Mouse (Mus musculus) liver, embryonic 13.5 days (tissue): ENCODE measurements at regions not wholly inside any gene's neighbourhood (a gene's known extent, or its start where the extent isn't known, plus 50 kb on each side); places are given as distances from the start of the nearest gene placed in this dataset.

Experiments
- ATAC-seq: fragments of 200-750 bp; cut with Nextera tagmentation; 2 replicates; pipeline ENCODE4 v1.8.0; 2017; ENCODE audit warnings: low read depth, mild to moderate bottlenecking, moderate number of reproducible peaks, moderate library complexity
- DNase-seq: peaks from one replicate; pipeline ENCODE4 v3.0.0; 2022
- H3K27ac ChIP-seq: fragments of 300-500 bp; sonication (generic); 2 replicates; pipeline ENCODE4 v1.5.1; 2015; ENCODE audit warnings: moderate library complexity, mild to moderate bottlenecking, inconsistent platforms
- H3K27me3 ChIP-seq: fragments of 300-500 bp; sonication (generic); 2 replicates; pipeline ENCODE4 v1.6.1; 2015; ENCODE audit warnings: mild to moderate bottlenecking, inconsistent platforms
- H3K36me3 ChIP-seq: fragments of 300-500 bp; sonication (generic); 2 replicates; pipeline ENCODE4 v1.6.1; 2015; ENCODE audit warnings: mild to moderate bottlenecking, inconsistent platforms
- H3K4me1 ChIP-seq: fragments of 300-500 bp; sonication (generic); replicated peaks from 2 replicates; pipeline ENCODE4 v1.6.1; 2015; ENCODE audit warnings: inconsistent platforms
- H3K4me2 ChIP-seq: fragments of 300-500 bp; sonication (generic); 2 replicates; pipeline ENCODE4 v1.6.1; 2015; ENCODE audit warnings: inconsistent platforms, mild to moderate bottlenecking, moderate library complexity
- H3K4me3 ChIP-seq: fragments of 300-500 bp; sonication (generic); replicated peaks from 2 replicates; pipeline ENCODE4 v1.5.1; 2015; ENCODE audit warnings: mild to moderate bottlenecking, inconsistent platforms
- H3K9ac ChIP-seq: fragments of 300-500 bp; sonication (generic); 2 replicates; pipeline ENCODE4 v1.6.1; 2015; ENCODE audit warnings: mild to moderate bottlenecking, inconsistent platforms
- H3K9me3 ChIP-seq: fragments of 300-500 bp; sonication (generic); replicated peaks from 2 replicates; pipeline ENCODE4 v1.6.1; 2016; ENCODE audit warnings: inconsistent platforms
- WGBS: fragments of 180-500 bp; shearing (Covaris S2); methylation state at CpG from one replicate; pipeline ENCODE4 v1.1.7; 2015; ENCODE audit not compliant: insufficient replicate concordance; 5-methylcytosine and 5-hydroxymethylcytosine counted together

- 53% methylated on average over 4 of the region's 4 CpGs for WGBS
- H3K27ac ChIP-seq, result no peak overlapping the region
- no peak for ATAC-seq
Observed at GRCm38 (mm10) chr2:179380444-179380705, 61.9 kb upstream of the Cdh4 start.

GRCm38 (mm10) chr2:179381916-179382315 is 60.3 kb upstream of the Cdh4 start:
- Histone ChIP-seq H3K27ac (no peak overlapping the region), H3K27me3 (no peaks in the 10 kb centered on the region), H3K36me3 (no peaks in the 10 kb centered on the region), H3K4me3 (no peak overlapping the region), H3K4me1 (no peaks in the 10 kb centered on the region), H3K9ac (no peak overlapping the region), H3K4me2 (no peak overlapping the region), H3K9me3 (peaks cover 8% of the 10 kb centered on the region)
- ATAC-seq, result no peak
- 79% methylated on average over 3 of the region's 3 CpGs for WGBS
- no peak for DNase-seq

More at GRCm38 (mm10) chr2:179380444-179380705, 61.9 kb upstream of the Cdh4 start:
- Histone ChIP-seq H3K4me3 (no peak overlapping the region), H3K4me2 (no peak overlapping the region), H3K36me3 (no peaks in the 10 kb centered on the region), H3K4me1 (no peaks in the 10 kb centered on the region), H3K27me3 (no peaks in the 10 kb centered on the region), H3K9ac (no peak overlapping the region), H3K9me3 (peaks cover 10% of the 10 kb centered on the region)
- DNase-seq, result no peak

DNA sequence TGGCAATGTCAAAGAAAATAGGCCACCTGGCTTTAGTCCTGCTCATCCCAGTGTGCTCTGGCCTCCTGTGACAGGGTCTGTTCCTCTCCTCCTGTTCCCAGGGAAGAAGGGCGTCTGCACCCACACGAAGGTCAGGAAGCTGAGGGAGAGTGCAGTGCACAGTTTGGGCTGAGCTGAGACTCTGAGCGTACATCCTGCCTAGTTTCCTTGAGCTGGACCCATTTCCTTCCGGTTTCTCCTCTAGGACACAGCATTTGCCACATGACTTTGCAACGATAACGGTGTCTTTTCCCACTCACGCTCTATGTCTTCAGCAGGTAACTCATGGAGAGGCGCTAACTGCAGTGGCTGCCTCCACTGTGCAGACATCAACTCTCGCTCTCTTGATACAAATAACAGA is 59.6 kb upstream of the Cdh4 start:
- Histone ChIP-seq H3K4me3 (no peak overlapping the region), H3K9me3 (peaks cover 8% of the 10 kb centered on the region), H3K9ac (no peak overlapping the region), H3K4me1 (no peaks in the 10 kb centered on the region), H3K4me2 (no peak overlapping the region), H3K27me3 (no peaks in the 10 kb centered on the region), H3K36me3 (no peaks in the 10 kb centered on the region), H3K27ac (no peak overlapping the region)
- 61% methylated on average over 9 of the region's 9 CpGs for WGBS
- DNase-seq, result no peak
- no peak for ATAC-seq

- Histone ChIP-seq H3K27me3 (no peaks in the 10 kb centered on the region), H3K36me3 (no peaks in the 10 kb centered on the region), H3K9me3 (peaks cover 13% of the 10 kb centered on the region), H3K4me2 (no peak overlapping the region), H3K4me3 (no peak overlapping the region), H3K9ac (no peak overlapping the region), H3K27ac (no peak overlapping the region), H3K4me1 (no peaks in the 10 kb centered on the region)
- DNase-seq, result no peak
- 60% methylated on average over 6 of the region's 6 CpGs for WGBS
- no peak for ATAC-seq
Observed at GRCm38 (mm10) chr2:179386871-179387270, 55.4 kb upstream of the Cdh4 start.

GRCm38 (mm10) chr2:179390486-179390885 is 51.7 kb upstream of the Cdh4 start:
- 58% methylated on average over 4 of the region's 4 CpGs for WGBS
- no peaks in the 10 kb centered on the region for H3K27me3 ChIP-seq
- H3K36me3 ChIP-seq, result no peaks in the 10 kb centered on the region
- no peak overlapping the region for H3K4me3 ChIP-seq
- H3K4me2 ChIP-seq, result no peak overlapping the region
- DNase-seq (no peak), ATAC-seq (no peak)
- H3K9me3 ChIP-seq, result 0 out of 2 replicates have a peak, but pooled peaks cover 11% of the 10 kb centered on the region
- H3K9ac ChIP-seq, result no peak overlapping the region
- H3K27ac ChIP-seq, result no peak overlapping the region
- no peaks in the 10 kb centered on the region for H3K4me1 ChIP-seq

DNA sequence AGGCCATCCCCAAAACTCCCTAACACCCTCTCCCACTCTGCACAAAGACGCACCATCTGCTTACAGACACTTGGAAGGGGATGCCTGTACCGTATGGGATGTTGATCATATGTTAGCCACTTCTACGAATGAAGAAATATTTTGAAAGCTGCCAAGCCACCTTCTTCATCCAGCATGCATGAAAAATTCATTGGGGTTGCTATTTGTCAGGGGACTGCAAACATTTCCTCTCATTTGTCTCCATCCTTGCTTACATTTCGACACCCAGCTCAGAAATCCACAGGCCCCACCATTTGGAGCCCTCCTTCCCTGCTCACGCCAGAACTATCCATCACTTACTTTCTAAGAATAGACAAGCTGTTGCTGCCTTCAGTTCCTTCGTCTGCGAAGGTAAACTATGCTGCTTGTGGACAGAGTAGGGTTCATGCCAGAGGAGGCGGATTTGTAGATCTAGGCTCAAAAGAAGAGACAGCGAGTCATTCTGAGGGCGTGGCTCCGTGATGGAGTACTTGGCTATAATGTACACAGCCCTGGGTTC is 51.2 kb upstream of the Cdh4 start:
- Histone ChIP-seq H3K9me3 (0 out of 2 replicates have a peak, but pooled peaks cover 11% of the 10 kb centered on the region), H3K27me3 (no peaks in the 10 kb centered on the region), H3K27ac (no peak overlapping the region), H3K4me2 (no peak overlapping the region), H3K4me3 (no peak overlapping the region), H3K4me1 (no peaks in the 10 kb centered on the region), H3K9ac (no peak overlapping the region), H3K36me3 (no peaks in the 10 kb centered on the region)
- ATAC-seq (no peak), DNase-seq (no peak)
- 53% methylated on average over 11 of the region's 11 CpGs for WGBS
